Mouse (Mus musculus): Measurements from ENCODE around the gene 4833420G17Rik. TPM values are rescaled to one million over a fixed set of nuclear protein-coding genes. Genes with fewer than 3 reads are reported as not detected.

4833420G17Rik gene
- polyA plus RNA-seq (2012; rRNA removed): 75.9 and 103 TPM in 2 replicates
- 61.2 and 74.9 TPM in 2 replicates for polyA plus RNA-seq (2014; fragmentation: Nextera tagmentation; extraction: Ambion mirVana)

DNA sequence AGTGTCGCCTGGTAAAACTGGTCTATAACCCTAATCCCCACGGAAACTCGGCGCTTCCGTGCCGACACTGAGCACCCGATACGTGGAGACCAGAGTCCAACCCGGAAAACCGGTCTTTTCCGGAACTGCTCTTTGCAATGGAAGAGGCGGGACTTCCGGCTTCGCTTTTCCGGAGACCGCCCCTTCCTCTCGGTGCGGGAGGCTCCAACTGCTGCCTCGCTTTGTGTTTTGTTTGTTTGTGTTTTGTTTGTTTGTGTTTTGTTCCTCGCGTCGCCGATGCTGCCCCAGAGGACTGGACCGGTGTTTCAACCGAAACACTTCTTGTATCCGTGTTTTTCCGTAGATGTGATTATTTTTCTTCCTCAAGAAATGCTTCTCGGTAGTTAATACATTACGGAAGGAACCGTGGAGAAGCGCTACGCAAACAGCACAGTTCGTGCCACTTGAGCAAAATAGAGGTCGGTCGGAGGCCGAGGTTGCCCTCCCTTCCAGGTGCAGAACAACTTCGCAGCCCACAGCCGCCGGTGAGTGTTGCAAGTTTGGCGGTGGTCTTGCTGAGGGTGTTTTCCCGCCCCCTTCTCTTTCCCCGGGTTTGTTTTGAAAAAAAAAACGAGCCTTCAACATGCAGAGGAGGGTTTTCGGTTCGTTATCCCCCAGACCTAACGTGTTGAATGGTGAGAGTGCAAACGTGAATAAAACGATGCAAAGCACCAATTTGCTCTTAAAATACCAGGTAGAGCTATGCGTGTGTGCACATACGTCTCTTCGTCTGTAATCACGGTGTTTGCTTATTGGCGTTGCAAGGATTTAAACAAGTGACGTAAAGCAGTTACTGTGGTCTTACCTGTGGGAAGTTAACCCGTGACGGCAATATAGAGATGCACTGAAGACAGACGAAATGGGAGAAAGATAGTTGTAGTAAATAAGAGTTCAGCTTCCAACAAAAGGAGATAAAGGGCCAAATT is at the start of gene 4833420G17Rik:
TSS of gene 4833420G17Rik (plus strand) at position 173 of the 965 bp plus-strand sequence.
- Histone ChIP-seq H3K27me3 (ENCODE audit: control insufficient read depth, insufficient read depth, low read length) (no peaks in the 10 kb centered on the region), H3K4me1 (ENCODE audit: control insufficient read depth, insufficient read depth, low read length) (peaks cover 9% of the 10 kb centered on the region), H3K9ac (ENCODE audit: low read depth, low read length, severe bottlenecking) (peak within 1 kb of the TSS; percentile 78), H3K4me2 (replicated peaks; ENCODE audit: low read depth, low read length, severe bottlenecking) (peak within 1 kb of the TSS; percentile 81), H3K4me3 (replicated peaks; ENCODE audit: low read length) (peak within 1 kb of the TSS; percentile 83), H3K9me3 (ENCODE audit: control insufficient read depth, low read length) (no peaks in the 10 kb centered on the region), H3K27ac (replicated peaks; ENCODE audit: low read depth, low read length) (peak within 1 kb of the TSS; percentile 71), H3K36me3 (ENCODE audit: control insufficient read depth, insufficient read depth, low read length) (peaks cover 35% of the 10 kb centered on the region)
- ATAC-seq (ENCODE audit: low FRiP score, low read depth) (peak; percentile 96), DNase-seq (ENCODE audit: low spot score) (peak; percentile 96)
- WGBS: 2% methylated on average over 57 of the region's 57 CpGs
- peak; percentile 94; the same call in 1 of the 2 replicates for TF ChIP-seq POLR2A (IDR thresholded peaks at IDR 0.05; ENCODE audit: borderline replicate concordance, extremely low read depth, insufficient read depth, insufficient read length)

GRCm38 (mm10) chr13:119413026-119413425 is 49.5 kb upstream of the 4833420G17Rik start:
- TF ChIP-seq POLR2A (IDR thresholded peaks at IDR 0.05; ENCODE audit: borderline replicate concordance, extremely low read depth, insufficient read depth, insufficient read length): no peak
- H3K4me3 ChIP-seq (replicated peaks; ENCODE audit: low read length): no peak overlapping the region
- 15% methylated on average over 2 of the region's 2 CpGs for WGBS
- H3K4me1 ChIP-seq (ENCODE audit: control insufficient read depth, insufficient read depth, low read length): peaks cover under 1% of the 10 kb centered on the region
- H3K36me3 ChIP-seq (ENCODE audit: control insufficient read depth, insufficient read depth, low read length): no peaks in the 10 kb centered on the region
- no peaks in the 10 kb centered on the region for H3K27me3 ChIP-seq (ENCODE audit: control insufficient read depth, insufficient read depth, low read length)
- no peak for DNase-seq (ENCODE audit: low spot score)
- H3K9ac ChIP-seq (ENCODE audit: low read depth, low read length, severe bottlenecking): no peak overlapping the region
- ATAC-seq (ENCODE audit: low FRiP score, low read depth): no peak
- no peak overlapping the region for H3K4me2 ChIP-seq (replicated peaks; ENCODE audit: low read depth, low read length, severe bottlenecking)
- peaks cover 3% of the 10 kb centered on the region; the same call in 1 of the 2 replicates for H3K9me3 ChIP-seq (ENCODE audit: control insufficient read depth, low read length)
- H3K27ac ChIP-seq (replicated peaks; ENCODE audit: low read depth, low read length): no peak overlapping the region

- no peak overlapping the region for H3K4me3 ChIP-seq (replicated peaks; ENCODE audit: low read length)
- no peaks in the 10 kb centered on the region for H3K36me3 ChIP-seq (ENCODE audit: control insufficient read depth, insufficient read depth, low read length)
- no peak for DNase-seq (ENCODE audit: low spot score)
- H3K27ac ChIP-seq (replicated peaks; ENCODE audit: low read depth, low read length): no peak overlapping the region
- H3K4me1 ChIP-seq (ENCODE audit: control insufficient read depth, insufficient read depth, low read length): no peaks in the 10 kb centered on the region
- peaks cover 3% of the 10 kb centered on the region; the same call in 1 of the 2 replicates for H3K9me3 ChIP-seq (ENCODE audit: control insufficient read depth, low read length)
- H3K27me3 ChIP-seq (ENCODE audit: control insufficient read depth, insufficient read depth, low read length): no peaks in the 10 kb centered on the region
- H3K9ac ChIP-seq (ENCODE audit: low read depth, low read length, severe bottlenecking): no peak overlapping the region
- WGBS: 85% methylated on average over 3 of the region's 3 CpGs
- no peak for TF ChIP-seq POLR2A (IDR thresholded peaks at IDR 0.05; ENCODE audit: borderline replicate concordance, extremely low read depth, insufficient read depth, insufficient read length)
- H3K4me2 ChIP-seq (replicated peaks; ENCODE audit: low read depth, low read length, severe bottlenecking): no peak overlapping the region
- no peak for ATAC-seq (ENCODE audit: low FRiP score, low read depth)
These were observed 44.1 kb upstream of the 4833420G17Rik start for GRCm38 (mm10) chr13:119418479-119418878.

GRCm38 (mm10) chr13:119430164-119430563 is 32.4 kb upstream of the 4833420G17Rik start:
- Histone ChIP-seq H3K27ac (replicated peaks; ENCODE audit: low read depth, low read length) (peak overlapping the region; percentile 99), H3K36me3 (ENCODE audit: control insufficient read depth, insufficient read depth, low read length) (peaks cover 27% of the 10 kb centered on the region), H3K27me3 (ENCODE audit: control insufficient read depth, insufficient read depth, low read length) (no peaks in the 10 kb centered on the region), H3K4me3 (replicated peaks; ENCODE audit: low read length) (peak overlapping the region; percentile 97), H3K9me3 (ENCODE audit: control insufficient read depth, low read length) (no peaks in the 10 kb centered on the region), H3K4me2 (replicated peaks; ENCODE audit: low read depth, low read length, severe bottlenecking) (peak overlapping the region; percentile 68), H3K9ac (ENCODE audit: low read depth, low read length, severe bottlenecking) (peak overlapping the region; percentile 100), H3K4me1 (ENCODE audit: control insufficient read depth, insufficient read depth, low read length) (peaks cover 17% of the 10 kb centered on the region)
- DNase-seq (ENCODE audit: low spot score) (no peak), ATAC-seq (ENCODE audit: low FRiP score, low read depth) (no peak)
- no peak for TF ChIP-seq POLR2A (IDR thresholded peaks at IDR 0.05; ENCODE audit: borderline replicate concordance, extremely low read depth, insufficient read depth, insufficient read length)
- WGBS: 17% methylated on average over 8 of the region's 8 CpGs

DNA sequence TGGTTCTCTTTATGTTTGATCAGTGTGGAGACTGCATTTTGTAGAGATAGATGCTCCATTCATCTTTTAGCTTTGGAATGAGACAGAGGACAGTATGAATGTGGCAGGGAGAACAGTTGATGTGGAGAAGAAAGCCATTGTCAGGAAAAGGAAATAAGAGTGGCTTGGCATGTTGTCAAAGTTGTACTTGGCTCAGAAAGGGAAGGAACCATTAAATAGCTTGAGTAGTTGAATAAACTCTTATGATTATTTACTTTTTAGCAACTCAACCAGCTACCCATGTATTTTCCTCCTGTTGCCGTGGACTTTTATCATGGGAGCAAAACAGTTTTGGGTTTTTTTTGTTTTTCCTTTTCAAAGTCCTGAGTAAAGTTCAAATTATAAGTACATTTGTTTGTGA is 30.5 kb upstream of the 4833420G17Rik start:
- 73% methylated on average over 1 of the region's 1 CpGs for WGBS
- ATAC-seq (ENCODE audit: low FRiP score, low read depth) (no peak), DNase-seq (ENCODE audit: low spot score) (no peak)

More for the DNA sequence above, 30.5 kb upstream of the 4833420G17Rik start:
- Histone ChIP-seq H3K9ac (ENCODE audit: low read depth, low read length, severe bottlenecking) (no peak overlapping the region), H3K4me2 (replicated peaks; ENCODE audit: low read depth, low read length, severe bottlenecking) (no peak overlapping the region), H3K4me1 (ENCODE audit: control insufficient read depth, insufficient read depth, low read length) (peaks cover 17% of the 10 kb centered on the region), H3K36me3 (ENCODE audit: control insufficient read depth, insufficient read depth, low read length) (peaks cover 35% of the 10 kb centered on the region), H3K27ac (replicated peaks; ENCODE audit: low read depth, low read length) (no peak overlapping the region), H3K4me3 (replicated peaks; ENCODE audit: low read length) (no peak overlapping the region), H3K27me3 (ENCODE audit: control insufficient read depth, insufficient read depth, low read length) (no peaks in the 10 kb centered on the region), H3K9me3 (ENCODE audit: control insufficient read depth, low read length) (no peaks in the 10 kb centered on the region)
- no peak for TF ChIP-seq POLR2A (IDR thresholded peaks at IDR 0.05; ENCODE audit: borderline replicate concordance, extremely low read depth, insufficient read depth, insufficient read length)

All from limb, embryonic 14.5 days (tissue).